Mouse (Mus musculus) testis, adult 2 months (tissue): ENCODE measurements at regions not wholly inside any gene's neighbourhood (a gene's known extent, or its start where the extent isn't known, plus 50 kb on each side); places are given as distances from the start of the nearest gene placed in this dataset.

ENCODE experiments used
- H3K27ac ChIP-seq: fragments of 200-500 bp; 2 replicates; pipeline ENCODE4 v1.5.1; 2012; ENCODE audit warnings: low read depth, low read length; ENCODE audit not compliant: control insufficient read depth, insufficient read depth
- H3K27me3 ChIP-seq: fragments of 200-500 bp; 2 replicates; pipeline ENCODE4 v1.6.1; 2012; ENCODE audit warnings: mild to moderate bottlenecking, low read length, moderate library complexity; ENCODE audit not compliant: control insufficient read depth, insufficient read depth
- H3K36me3 ChIP-seq: fragments of 200-500 bp; 2 replicates; pipeline ENCODE4 v1.6.1; 2012; ENCODE audit warnings: mild to moderate bottlenecking, low read length; ENCODE audit not compliant: control insufficient read depth, insufficient read depth
- H3K4me1 ChIP-seq: fragments of 200-500 bp; 2 replicates; pipeline ENCODE4 v1.6.1; 2012; ENCODE audit warnings: low read length; ENCODE audit not compliant: control insufficient read depth, insufficient read depth
- H3K4me3 ChIP-seq: fragments of 200-500 bp; 2 replicates; pipeline ENCODE4 v1.5.1; 2012; ENCODE audit warnings: low read depth, mild to moderate bottlenecking, low read length, moderate library complexity, mixed read lengths; ENCODE audit not compliant: control insufficient read depth
- CTCF ChIP-seq: fragments of 200-500 bp; IDR thresholded peaks from 2 replicates; pipeline ENCODE4 v1.5.1; 2012; ENCODE audit warnings: low read depth, mild to moderate bottlenecking, inconsistent platforms, low read length, moderate library complexity; ENCODE audit not compliant: control insufficient read depth, insufficient read depth, insufficient replicate concordance
- POLR2A ChIP-seq: fragments of 200-500 bp; IDR thresholded peaks from 2 replicates; pipeline ENCODE4 v1.6.1; 2012; ENCODE audit warnings: low read depth, mild to moderate bottlenecking, inconsistent platforms, low read length, moderate library complexity; ENCODE audit not compliant: control insufficient read depth

DNA sequence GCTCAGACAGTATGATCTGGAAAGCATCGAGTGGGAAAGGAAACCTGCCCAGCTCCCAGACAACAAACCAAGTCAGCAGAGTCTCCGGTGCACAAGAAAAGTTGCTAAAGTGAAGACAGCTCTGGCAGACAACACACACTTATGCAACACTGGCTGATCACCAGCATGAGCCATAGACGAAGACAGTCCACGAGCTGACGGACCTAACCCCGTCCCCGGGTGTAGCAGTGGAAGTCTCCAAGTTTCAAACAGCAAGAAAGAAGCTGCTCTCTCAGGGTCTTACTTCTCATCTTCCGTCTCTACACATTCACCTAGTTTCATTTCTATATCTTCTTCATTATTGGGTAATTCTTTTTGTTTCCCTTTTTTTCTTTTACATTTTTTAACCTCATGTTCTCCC, 1083.8 kb upstream of the 2610301B20Rik start:
- no peaks in the 10 kb centered on the region for H3K36me3 ChIP-seq
- TF ChIP-seq CTCF (no peak), POLR2A (no peak)
- H3K27me3 ChIP-seq: no peaks in the 10 kb centered on the region
- no peak overlapping the region for H3K4me3 ChIP-seq
- no peak overlapping the region for H3K27ac ChIP-seq
- H3K4me1 ChIP-seq: no peaks in the 10 kb centered on the region
